Mouse (Mus musculus) kidney, adult 2 months (tissue): Measurements from ENCODE around the gene Pex3. TPM values are rescaled to one million over a fixed set of nuclear protein-coding genes. Genes with fewer than 3 reads are reported as not detected.
A peak's percentile ranks its signal among the peaks of the same experiment; 100 is the strongest.

Experiments
- DNase-seq: peaks from one replicate; pipeline ENCODE4 v3.0.0; 2021
- H3K27ac ChIP-seq: fragments of 200-500 bp; 2 replicates; pipeline ENCODE4 v1.5.1; 2012; ENCODE audit warnings: low read depth, low read length, control low read depth, inconsistent platforms; ENCODE audit not compliant: insufficient read depth
- H3K27me3 ChIP-seq: fragments of 200-500 bp; replicated peaks from 2 replicates; pipeline ENCODE4 v1.6.1; 2012; ENCODE audit warnings: mild to moderate bottlenecking, moderate library complexity, low read length, inconsistent platforms; ENCODE audit not compliant: control insufficient read depth, insufficient read depth
- H3K36me3 ChIP-seq: fragments of 200-500 bp; 2 replicates; pipeline ENCODE4 v1.6.1; 2012; ENCODE audit warnings: mild to moderate bottlenecking, moderate library complexity, low read length, inconsistent platforms; ENCODE audit not compliant: control insufficient read depth, insufficient read depth
- H3K4me1 ChIP-seq: fragments of 200-500 bp; 2 replicates; pipeline ENCODE4 v1.6.1; 2011; ENCODE audit warnings: low read length; ENCODE audit not compliant: control insufficient read depth, insufficient read depth
- H3K4me3 ChIP-seq: fragments of 200-500 bp; 2 replicates; pipeline ENCODE4 v1.5.1; 2011; ENCODE audit warnings: mild to moderate bottlenecking, low read depth, low read length, control low read depth; ENCODE audit not compliant: insufficient read depth
- CTCF ChIP-seq: fragments of 200-500 bp; conservative IDR thresholded peaks from 2 replicates; pipeline ENCODE4 v1.5.1; 2011; ENCODE audit warnings: low read depth, mild to moderate bottlenecking, control low read depth, low read length, moderate library complexity, mixed read lengths; ENCODE audit not compliant: insufficient read depth, insufficient read length
- POLR2A ChIP-seq: fragments of 200-500 bp; IDR thresholded peaks from one replicate; pipeline ENCODE4 v1.6.1; 2011; ENCODE audit warnings: low read depth, low read length, control low read depth
- WGBS: fragments of 180-500 bp; shearing (Covaris S2); methylation state at CpG from one replicate; pipeline ENCODE4 v1.1.7; 2018; 5-methylcytosine and 5-hydroxymethylcytosine counted together
- polyA plus RNA-seq: library from polyadenylated mRNA; depleted of rRNA; stranded (reverse); fragments of >200 nt; gene quantifications from 2 replicates; pipeline ENCODE4 v1.2.3, GENCODE M21; 2012

Gene Pex3
- polyA plus RNA-seq, 1 experiment = 17.3 TPM

DNA sequence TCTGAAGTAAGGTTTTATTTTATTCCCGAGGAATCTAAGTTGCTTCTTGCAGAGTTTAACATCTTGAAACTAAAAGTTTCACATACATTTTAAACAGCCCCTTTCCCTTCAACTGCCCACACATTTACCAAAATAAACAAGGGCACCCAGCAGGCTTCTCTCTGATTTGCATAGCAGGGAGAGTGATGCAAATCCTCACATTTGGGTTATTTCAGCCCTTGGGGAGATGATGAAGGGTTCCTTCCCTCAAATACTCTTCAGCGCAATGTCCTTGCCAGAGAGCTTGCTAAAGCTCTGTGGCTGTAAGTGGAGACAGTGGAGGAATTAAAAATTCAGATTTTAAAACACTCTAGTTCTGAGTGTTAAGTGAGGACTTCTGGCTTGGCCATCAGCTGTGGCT, 35.0 kb upstream of the Pex3 start:
- 81% methylated on average over 2 of the region's 2 CpGs for WGBS

DNA sequence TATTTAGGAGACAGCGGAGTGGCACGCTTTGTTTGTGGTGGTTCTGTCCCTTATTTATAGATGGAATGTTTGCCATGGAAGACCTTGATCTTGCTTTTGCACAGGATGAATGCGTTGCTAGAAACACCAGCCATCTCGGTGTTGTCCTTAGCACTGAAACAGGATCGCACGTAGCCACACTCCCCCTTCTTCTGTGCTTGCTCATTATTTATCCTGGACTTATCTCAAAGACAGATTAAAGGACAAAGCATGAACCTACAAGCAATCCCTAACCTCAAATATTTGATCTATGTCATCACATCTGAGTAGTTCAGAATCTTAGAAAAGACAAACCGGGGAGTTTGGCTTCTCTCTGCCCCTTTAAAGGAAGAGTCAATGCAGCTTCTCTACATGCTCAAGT, 24.2 kb upstream of the Pex3 start:
- WGBS = 49% methylated on average over 7 of the region's 7 CpGs
- no peaks in the 10 kb centered on the region for H3K27me3 ChIP-seq
- H3K4me1 ChIP-seq = no peaks in the 10 kb centered on the region
- H3K4me3 ChIP-seq = no peak overlapping the region
- no peak for TF ChIP-seq CTCF
- TF ChIP-seq POLR2A = no peak
- DNase-seq = no peak
- no peak overlapping the region for H3K27ac ChIP-seq
- no peaks in the 10 kb centered on the region for H3K36me3 ChIP-seq

More for the DNA sequence above, 35.0 kb upstream of the Pex3 start:
- Histone ChIP-seq H3K27me3 (no peaks in the 10 kb centered on the region; the same call in 1 of the 2 replicates), H3K4me1 (no peaks in the 10 kb centered on the region), H3K4me3 (no peak overlapping the region), H3K36me3 (no peaks in the 10 kb centered on the region), H3K27ac (no peak overlapping the region)
- TF ChIP-seq CTCF (no peak), POLR2A (no peak)
- DNase-seq = no peak

DNA sequence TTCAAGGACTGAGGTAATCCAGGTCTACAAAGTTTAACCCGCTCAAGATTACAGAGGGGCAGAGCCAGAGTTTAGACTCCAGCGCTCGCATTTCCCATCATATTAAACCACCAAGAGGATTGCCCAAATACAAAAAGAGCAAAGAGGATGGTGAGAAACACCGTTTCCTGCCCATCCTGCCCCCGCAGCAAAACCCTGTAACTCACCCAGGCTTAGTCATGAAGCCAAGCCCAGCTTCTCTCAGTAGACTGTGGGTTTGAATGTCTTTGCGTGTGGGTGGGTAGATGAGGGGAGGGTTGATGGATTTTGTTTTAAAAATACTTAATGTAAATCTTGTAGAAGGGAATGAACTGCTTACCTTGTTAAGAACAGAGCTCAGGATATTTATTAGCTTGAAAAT, 19.5 kb upstream of the Pex3 start:
- H3K27me3 ChIP-seq = no peaks in the 10 kb centered on the region
- H3K36me3 ChIP-seq = no peaks in the 10 kb centered on the region
- no peaks in the 10 kb centered on the region for H3K4me1 ChIP-seq
- WGBS = 84% methylated on average over 6 of the region's 6 CpGs
- H3K4me3 ChIP-seq = no peak overlapping the region
- TF ChIP-seq POLR2A = no peak
- no peak for TF ChIP-seq CTCF
- DNase-seq = no peak
- H3K27ac ChIP-seq = no peak overlapping the region

DNA sequence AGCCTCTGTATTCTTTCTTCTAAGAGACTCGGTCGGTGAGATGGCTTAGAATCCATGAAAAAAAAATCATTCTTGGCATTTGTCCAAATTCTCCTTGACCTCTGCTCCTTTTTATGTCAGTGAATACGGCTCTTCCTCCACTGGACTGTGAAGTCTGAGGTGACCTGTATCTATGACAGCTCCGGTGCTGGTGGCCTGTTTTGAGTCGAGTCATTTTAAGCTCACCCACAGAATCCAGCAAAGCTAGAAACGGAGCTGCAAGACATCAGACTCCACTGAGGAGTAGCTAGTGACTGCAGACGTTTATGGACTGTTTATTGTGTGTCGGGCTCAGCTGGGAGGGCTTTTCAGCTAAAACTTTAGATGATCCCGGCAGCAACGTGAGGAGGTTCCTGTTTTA, 19.1 kb upstream of the Pex3 start:
- 21% methylated on average over 10 of the region's 10 CpGs for WGBS
- Histone ChIP-seq H3K27ac (no peak overlapping the region), H3K4me3 (no peak overlapping the region), H3K4me1 (no peaks in the 10 kb centered on the region), H3K27me3 (no peaks in the 10 kb centered on the region), H3K36me3 (no peaks in the 10 kb centered on the region)
- TF ChIP-seq POLR2A = no peak
- TF ChIP-seq CTCF = no peak
- DNase-seq = peak; percentile 35

DNA sequence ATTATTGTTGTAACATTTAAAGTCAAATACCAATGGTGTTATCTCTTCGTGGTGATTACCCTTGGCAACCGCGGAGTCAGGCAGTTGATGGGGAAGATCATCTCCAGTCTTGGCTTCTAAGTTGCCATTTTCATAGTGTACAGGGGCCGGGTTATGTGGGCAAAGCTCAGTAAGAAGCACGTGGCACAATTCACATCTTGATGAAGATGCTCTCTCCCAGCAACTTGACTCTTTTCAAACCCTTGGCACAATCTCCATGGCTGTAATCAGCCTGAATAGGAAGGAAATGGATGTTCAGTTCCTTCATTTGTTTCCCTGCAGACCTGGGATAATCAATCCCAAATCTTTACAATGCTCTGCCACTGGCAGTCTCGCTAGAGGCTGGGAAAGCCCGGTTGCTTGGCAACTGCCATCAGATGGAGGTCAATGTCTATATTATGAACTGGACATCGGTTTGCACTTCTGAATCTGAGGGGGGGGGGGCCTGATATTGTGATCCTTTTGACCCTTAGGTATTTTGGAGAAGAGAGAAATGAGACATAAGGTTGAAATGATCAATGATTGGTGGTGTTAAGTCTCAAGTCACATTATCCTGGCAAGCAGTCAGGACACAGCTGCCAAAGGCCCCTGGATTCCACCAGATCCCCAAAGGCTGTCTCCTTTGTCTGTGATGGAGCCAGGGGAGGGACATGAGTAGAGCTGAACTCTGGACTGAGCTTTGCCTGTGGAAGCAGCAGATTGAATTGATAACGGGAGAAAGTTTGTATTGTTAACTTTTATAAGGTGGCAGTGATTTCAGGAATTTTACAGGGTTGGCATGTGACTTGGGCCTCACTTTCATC, 18.0 kb upstream of the Pex3 start:
- DNase-seq = no peak
- no peaks in the 10 kb centered on the region for H3K4me1 ChIP-seq
- 80% methylated on average over 9 of the region's 9 CpGs for WGBS
- H3K27ac ChIP-seq = no peak overlapping the region
- no peak overlapping the region for H3K4me3 ChIP-seq
- H3K36me3 ChIP-seq = no peaks in the 10 kb centered on the region
- H3K27me3 ChIP-seq = no peaks in the 10 kb centered on the region
- TF ChIP-seq CTCF = no peak
- TF ChIP-seq POLR2A = no peak

DNA sequence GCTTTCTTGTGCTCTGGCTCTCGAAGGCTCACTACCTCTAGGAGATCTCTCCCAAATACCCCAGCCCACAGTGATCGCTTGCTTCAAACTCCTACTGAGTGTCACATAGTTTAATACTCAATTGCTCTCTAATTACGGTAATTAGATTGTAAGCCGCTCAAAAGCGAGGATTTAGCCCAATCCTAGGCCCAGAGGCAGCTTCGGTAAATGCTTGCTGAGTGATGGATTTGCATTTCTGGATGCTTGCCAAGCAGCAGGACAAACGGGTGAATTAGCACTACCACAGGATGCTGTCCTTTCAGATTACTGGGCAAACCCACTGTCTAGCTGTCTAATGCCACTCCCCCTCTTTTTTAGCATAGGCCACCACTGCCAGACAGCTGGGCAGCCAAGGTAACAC, 16.9 kb upstream of the Pex3 start:
- WGBS = 54% methylated on average over 7 of the region's 7 CpGs
- no peak overlapping the region for H3K27ac ChIP-seq
- no peaks in the 10 kb centered on the region for H3K4me1 ChIP-seq
- peak; percentile 17 for DNase-seq
- TF ChIP-seq POLR2A (no peak), CTCF (no peak)
- H3K4me3 ChIP-seq = no peak overlapping the region
- H3K36me3 ChIP-seq = no peaks in the 10 kb centered on the region
- H3K27me3 ChIP-seq = no peaks in the 10 kb centered on the region

DNA sequence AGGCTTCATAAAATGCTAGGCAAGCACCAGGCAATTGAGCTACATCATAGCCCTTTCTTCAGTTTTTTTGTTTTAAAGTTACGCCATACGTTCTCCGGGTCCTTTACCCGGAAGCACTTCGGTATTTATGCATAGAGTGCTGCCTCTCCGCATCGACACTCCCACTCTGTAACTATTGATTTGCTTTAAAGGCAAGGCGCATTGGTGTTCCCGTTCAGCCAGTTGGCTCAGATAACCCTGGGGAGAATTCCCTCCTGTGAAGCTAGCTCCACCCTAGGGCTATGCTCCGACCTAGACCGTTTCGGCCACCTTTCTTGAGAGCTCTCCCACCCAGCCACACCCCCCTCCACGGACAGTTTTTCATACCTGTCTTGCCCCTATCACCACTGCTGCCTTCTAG, 13.5 kb upstream of the Pex3 start:
- H3K27me3 ChIP-seq = no peaks in the 10 kb centered on the region
- WGBS = 65% methylated on average over 13 of the region's 13 CpGs
- no peaks in the 10 kb centered on the region for H3K36me3 ChIP-seq
- DNase-seq = no peak
- H3K4me3 ChIP-seq = no peak overlapping the region
- no peaks in the 10 kb centered on the region for H3K4me1 ChIP-seq
- TF ChIP-seq CTCF (no peak), POLR2A (no peak)
- no peak overlapping the region for H3K27ac ChIP-seq
